Mouse (Mus musculus): ENCODE measurements at regions not wholly inside any gene's neighbourhood (a gene's known extent, or its start where the extent isn't known, plus 50 kb on each side); places are given as distances from the start of the nearest gene placed in this dataset.

GRCm38 (mm10) chr7:62276219-62276618 lies 70.2 kb upstream of the Ndn start:
- TF ChIP-seq EP300 (IDR thresholded peaks at IDR 0.05; ENCODE audit: low read depth) (no peak), CTCF (IDR thresholded peaks at IDR 0.05; ENCODE audit: low read depth) (no peak)
